Mouse (Mus musculus) heart, embryonic 16.5 days (tissue): ENCODE results near the gene Tnp2. TPM values are rescaled to one million over a fixed set of nuclear protein-coding genes. Genes with fewer than 3 reads are reported as not detected.

Source experiments
- ATAC-seq: fragments of 200-750 bp; cut with Nextera tagmentation; replicated peaks from 2 replicates; pipeline ENCODE4 v1.8.0; 2017; ENCODE audit warnings: moderate number of reproducible peaks; ENCODE audit not compliant: insufficient read depth, low FRiP score; ENCODE audit errors: extremely low read depth
- H3K27ac ChIP-seq: fragments of 300-500 bp; sonication (generic); 2 replicates; pipeline ENCODE4 v1.5.1; 2014; ENCODE audit warnings: mild to moderate bottlenecking, low read length, control low read depth, moderate library complexity
- H3K27me3 ChIP-seq: fragments of 300-500 bp; sonication (generic); 2 replicates; pipeline ENCODE4 v1.6.1; 2014; ENCODE audit warnings: low read length, mixed read lengths; ENCODE audit not compliant: control insufficient read depth, insufficient read depth
- H3K36me3 ChIP-seq: fragments of 300-500 bp; sonication (generic); 2 replicates; pipeline ENCODE4 v1.6.1; 2014; ENCODE audit not compliant: control insufficient read depth, insufficient read depth
- H3K4me1 ChIP-seq: fragments of 300-500 bp; sonication (generic); 2 replicates; pipeline ENCODE4 v1.6.1; 2014; ENCODE audit warnings: low read length, mixed read lengths; ENCODE audit not compliant: control insufficient read depth, insufficient read depth
- H3K4me2 ChIP-seq: fragments of 300-500 bp; sonication (generic); 2 replicates; pipeline ENCODE4 v1.6.1; 2014; ENCODE audit warnings: low read depth, mild to moderate bottlenecking, control low read depth, low read length
- H3K4me3 ChIP-seq: fragments of 300-500 bp; sonication (generic); 2 replicates; pipeline ENCODE4 v1.5.1; 2014; ENCODE audit warnings: mild to moderate bottlenecking, control low read depth, low read length
- H3K9ac ChIP-seq: fragments of 300-500 bp; sonication (generic); 2 replicates; pipeline ENCODE4 v1.6.1; 2014; ENCODE audit warnings: low read length, control low read depth
- H3K9me3 ChIP-seq: fragments of 300-500 bp; sonication (generic); replicated peaks from 2 replicates; pipeline ENCODE4 v1.6.1; 2016; ENCODE audit warnings: low read length; ENCODE audit not compliant: control insufficient read depth
- WGBS: fragments of 180-500 bp; shearing (Covaris S2); extraction: QIAGEN DNeasy Blood & Tissue Kit; methylation state at CpG from one replicate; pipeline ENCODE4 v1.1.7; 2014; 5-methylcytosine and 5-hydroxymethylcytosine counted together
- polyA plus RNA-seq: library from polyadenylated mRNA; unstranded; fragments of >200 nt; fragmentation: Nextera tagmentation; extraction: Ambion mirVana; gene quantifications from 2 replicates; pipeline ENCODE4 v1.2.1, GENCODE M21; 2015

Tnp2 gene
- polyA plus RNA-seq, 1 experiment from 2014 or later, result 0.47 TPM

GRCm38 (mm10) chr16:10785371-10786231 lies 2.9 kb downstream of the Tnp2 start, which contains the start of gene Socs1:
Gene Socs1 (minus strand): TSS chr16:10785536.
- under 1% methylated on average over 57 of the region's 59 CpGs for WGBS
- no peaks in the 10 kb centered on the region for H3K36me3 ChIP-seq
- H3K4me1 ChIP-seq, result peaks cover 53% of the 10 kb centered on the region
- H3K27ac ChIP-seq, result peak within 1 kb of the TSS; percentile 88
- peak within 1 kb of the TSS; percentile 97 for H3K4me2 ChIP-seq
- peak within 1 kb of the TSS; percentile 76 for H3K4me3 ChIP-seq
- H3K9ac ChIP-seq, result peak within 1 kb of the TSS; percentile 70
- H3K27me3 ChIP-seq, result no peaks in the 10 kb centered on the region
- ATAC-seq, result peak; percentile 77
- no peaks in the 10 kb centered on the region for H3K9me3 ChIP-seq

GRCm38 (mm10) chr16:10784793-10785370 lies 3.6 kb downstream of the Tnp2 start:
- WGBS, result under 1% methylated on average over 45 of the region's 55 CpGs
- H3K4me3 ChIP-seq, result peak overlapping the region; percentile 76
- peak overlapping the region; percentile 70 for H3K9ac ChIP-seq
- H3K4me1 ChIP-seq, result peaks cover 54% of the 10 kb centered on the region
- no peaks in the 10 kb centered on the region for H3K36me3 ChIP-seq
- H3K9me3 ChIP-seq, result no peaks in the 10 kb centered on the region
- peak overlapping the region; percentile 97 for H3K4me2 ChIP-seq
- ATAC-seq, result peak; percentile 63
- peak overlapping the region; percentile 88 for H3K27ac ChIP-seq
- no peaks in the 10 kb centered on the region for H3K27me3 ChIP-seq

GRCm38 (mm10) chr16:10783883-10784792 lies 4.3 kb downstream of the Tnp2 start:
- peak overlapping the region; percentile 70 for H3K9ac ChIP-seq
- ATAC-seq, result peak; percentile 1; the same call in 1 of the 2 replicates

GRCm38 (mm10) chr16:10783451-10783850 lies 5.0 kb downstream of the Tnp2 start:
- H3K4me3 ChIP-seq, result peak overlapping the region; percentile 76
- WGBS, result 54% methylated on average over 8 of the region's 8 CpGs
- H3K4me1 ChIP-seq, result peaks cover 54% of the 10 kb centered on the region
- peak overlapping the region; percentile 70 for H3K9ac ChIP-seq
- H3K4me2 ChIP-seq, result peak overlapping the region; percentile 97
- no peaks in the 10 kb centered on the region for H3K27me3 ChIP-seq
- no peak for ATAC-seq
- no peaks in the 10 kb centered on the region for H3K36me3 ChIP-seq
- no peak overlapping the region for H3K27ac ChIP-seq
- no peaks in the 10 kb centered on the region for H3K9me3 ChIP-seq

More at GRCm38 (mm10) chr16:10783883-10784792, 4.3 kb downstream of the Tnp2 start:
- H3K9me3 ChIP-seq, result no peaks in the 10 kb centered on the region
- no peaks in the 10 kb centered on the region for H3K27me3 ChIP-seq
- H3K27ac ChIP-seq, result peak overlapping the region; percentile 88
- peak overlapping the region; percentile 76 for H3K4me3 ChIP-seq
- 2% methylated on average over 81 of the region's 81 CpGs for WGBS
- no peaks in the 10 kb centered on the region for H3K36me3 ChIP-seq
- peaks cover 54% of the 10 kb centered on the region for H3K4me1 ChIP-seq
- peak overlapping the region; percentile 97 for H3K4me2 ChIP-seq

DNA sequence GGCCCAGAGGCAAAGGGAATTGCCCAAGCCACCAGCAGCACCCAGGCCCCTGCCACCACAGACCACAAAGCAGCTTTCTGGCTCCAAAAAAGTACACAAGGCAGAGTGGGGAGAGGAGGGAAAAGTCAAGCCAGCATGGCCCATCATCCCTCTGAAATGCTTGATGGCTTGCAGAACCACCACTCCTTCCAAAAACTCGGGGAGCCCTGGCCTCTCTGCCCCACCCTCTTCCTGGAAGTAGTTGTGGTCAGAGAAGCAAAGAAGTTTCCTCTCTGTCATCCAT lies 5.4 kb downstream of the Tnp2 start:
- ATAC-seq, result no peak
- Histone ChIP-seq H3K9ac (peak overlapping the region; percentile 70), H3K36me3 (no peaks in the 10 kb centered on the region), H3K4me1 (peaks cover 54% of the 10 kb centered on the region), H3K27ac (peak overlapping the region; percentile 62; the same call in 1 of the 2 replicates), H3K27me3 (no peaks in the 10 kb centered on the region), H3K9me3 (no peaks in the 10 kb centered on the region), H3K4me3 (peak overlapping the region; percentile 76), H3K4me2 (peak overlapping the region; percentile 97)
- WGBS, result 14% methylated on average over 1 of the region's 1 CpGs

GRCm38 (mm10) chr16:10782377-10783151 lies 5.9 kb downstream of the Tnp2 start:
- Histone ChIP-seq H3K4me3 (peak overlapping the region; percentile 76), H3K9me3 (no peaks in the 10 kb centered on the region), H3K4me1 (peaks cover 54% of the 10 kb centered on the region), H3K36me3 (no peaks in the 10 kb centered on the region), H3K4me2 (peak overlapping the region; percentile 97), H3K27me3 (no peaks in the 10 kb centered on the region), H3K27ac (peak overlapping the region; percentile 62), H3K9ac (peak overlapping the region; percentile 70)
- no peak for ATAC-seq
- 32% methylated on average over 6 of the region's 6 CpGs for WGBS

DNA sequence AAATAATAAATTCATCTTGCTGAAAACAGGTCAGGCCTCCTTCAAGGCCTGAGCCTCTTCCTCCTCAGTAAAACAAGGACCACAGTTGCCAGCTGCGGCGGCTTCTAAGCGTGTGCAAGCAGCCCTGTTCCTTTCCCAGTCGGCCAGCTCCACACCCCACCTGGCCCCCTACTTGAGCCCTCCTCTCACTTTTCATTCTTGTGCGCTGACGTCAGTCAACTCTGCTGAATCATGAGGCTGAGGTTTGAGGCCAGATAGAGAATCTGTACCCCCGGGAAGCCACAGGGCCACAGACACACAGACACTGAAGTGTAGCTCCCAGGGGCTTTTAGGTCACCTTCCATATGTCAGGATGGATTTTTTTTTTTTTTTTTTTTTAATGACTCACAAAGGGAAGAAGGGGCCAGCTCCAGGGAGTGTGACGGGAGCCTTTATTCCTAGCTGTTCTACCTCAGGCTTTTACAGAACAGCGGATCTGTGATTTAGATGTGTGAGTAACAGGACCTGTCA lies 6.5 kb downstream of the Tnp2 start:
- Histone ChIP-seq H3K4me1 (peaks cover 51% of the 10 kb centered on the region), H3K4me2 (peak overlapping the region; percentile 97), H3K36me3 (no peaks in the 10 kb centered on the region), H3K27me3 (no peaks in the 10 kb centered on the region), H3K27ac (peak overlapping the region; percentile 62), H3K9ac (peak overlapping the region; percentile 51), H3K4me3 (no peak overlapping the region), H3K9me3 (no peaks in the 10 kb centered on the region)
- WGBS, result 24% methylated on average over 9 of the region's 9 CpGs
- ATAC-seq, result no peak

- Histone ChIP-seq H3K9ac (peak overlapping the region; percentile 16; the same call in 1 of the 2 replicates), H3K9me3 (no peaks in the 10 kb centered on the region), H3K27me3 (no peaks in the 10 kb centered on the region), H3K4me2 (no peak overlapping the region), H3K27ac (0 out of 2 replicates have a peak overlapping the region, but pooled peaks have one; percentile 46), H3K4me3 (no peak overlapping the region), H3K4me1 (peaks cover 42% of the 10 kb centered on the region), H3K36me3 (no peaks in the 10 kb centered on the region)
- 81% methylated on average over 5 of the region's 5 CpGs for WGBS
- ATAC-seq, result no peak
Observed at GRCm38 (mm10) chr16:10780631-10781120, 7.8 kb downstream of the Tnp2 start.
